Mouse (Mus musculus): ENCODE results near the gene Reg3b.
"Not testable (repeated sequence)": the region's sequence is repeated elsewhere in the genome, so short reads cannot be mapped to it uniquely, and the experiment has no call there.

The Reg3b gene

DNA sequence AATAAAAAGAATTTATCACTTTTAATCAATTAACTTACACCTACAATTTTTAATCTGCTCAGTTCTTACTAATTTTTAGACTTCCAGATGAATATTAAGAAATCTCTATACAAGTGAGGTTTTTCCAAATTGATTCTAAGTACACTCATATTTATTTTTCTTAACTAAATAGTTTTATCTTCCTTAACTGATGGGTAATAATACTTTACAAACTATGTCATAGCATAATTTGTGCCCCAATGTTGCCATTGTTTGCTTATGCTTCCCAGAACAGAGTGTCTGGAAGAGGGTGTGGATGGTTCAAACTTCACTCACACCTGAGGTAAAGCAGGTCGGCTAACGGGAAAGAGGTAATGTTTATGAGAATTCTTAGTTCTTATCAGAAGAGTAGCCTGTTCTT lies at the start of gene Reg3b:
Gene Reg3b, plus strand, starts transcription at position 301 of the 400 bp plus-strand sequence.
- in situ Hi-C loops (cut with MboI, MseI): no loop called here

- in situ Hi-C loops (cut with MboI, MseI): no loop called here
These were observed 42.7 kb upstream of the Reg3b start for GRCm38 (mm10) chr6:78327798-78328197.

DNA sequence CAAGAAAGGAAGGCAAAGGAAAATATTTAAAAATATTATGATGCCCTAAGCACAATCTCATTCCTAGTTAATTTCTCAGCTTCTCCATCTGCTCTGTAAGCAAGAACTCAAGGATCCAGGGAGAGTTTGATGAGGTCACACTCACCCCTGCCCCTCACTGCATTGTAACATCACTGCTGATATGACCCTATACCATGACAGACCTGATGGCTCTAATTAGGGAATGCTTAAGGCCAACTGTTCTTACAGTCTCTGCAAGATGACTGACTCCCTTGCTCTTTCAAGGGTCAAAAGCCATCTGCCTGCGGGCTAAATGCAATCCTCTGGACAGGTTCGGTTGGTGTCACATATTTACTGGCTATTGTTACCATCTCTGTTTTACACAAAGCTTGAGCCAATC lies 41.3 kb upstream of the Reg3b start:
- in situ Hi-C loops (cut with MboI, MseI): no loop called here

DNA sequence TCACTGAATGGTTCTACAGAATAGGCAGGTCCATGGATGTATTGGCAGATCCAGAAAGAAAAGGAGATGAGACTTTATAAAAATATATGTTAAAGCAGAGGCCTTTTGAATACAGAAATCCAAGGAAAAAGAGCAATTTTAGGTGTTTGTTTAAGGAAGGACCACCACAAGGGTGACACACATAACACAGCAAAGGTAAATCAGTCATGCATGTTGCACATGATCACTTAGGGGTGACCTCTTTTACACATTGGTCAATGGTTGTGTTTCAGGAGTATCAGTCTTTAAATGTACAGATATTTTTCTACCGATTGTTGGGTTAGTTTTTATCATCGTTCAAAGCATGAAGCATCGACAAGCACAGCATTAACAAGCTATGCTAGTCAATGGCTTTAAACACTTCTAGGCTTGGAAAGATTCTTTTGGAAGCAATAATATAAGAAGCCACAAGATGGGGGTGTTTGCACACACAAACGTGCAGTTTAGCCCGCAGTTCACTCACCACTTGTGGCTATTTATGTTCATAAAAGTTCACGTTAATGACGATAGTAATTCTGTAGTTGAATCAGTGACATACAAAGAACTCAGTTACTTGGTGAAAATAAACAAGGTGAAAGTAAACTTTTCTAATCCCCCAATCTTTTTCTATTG lies 38.4 kb upstream of the Reg3b start:
- in situ Hi-C loops (cut with MboI, MseI): no loop called here

DNA sequence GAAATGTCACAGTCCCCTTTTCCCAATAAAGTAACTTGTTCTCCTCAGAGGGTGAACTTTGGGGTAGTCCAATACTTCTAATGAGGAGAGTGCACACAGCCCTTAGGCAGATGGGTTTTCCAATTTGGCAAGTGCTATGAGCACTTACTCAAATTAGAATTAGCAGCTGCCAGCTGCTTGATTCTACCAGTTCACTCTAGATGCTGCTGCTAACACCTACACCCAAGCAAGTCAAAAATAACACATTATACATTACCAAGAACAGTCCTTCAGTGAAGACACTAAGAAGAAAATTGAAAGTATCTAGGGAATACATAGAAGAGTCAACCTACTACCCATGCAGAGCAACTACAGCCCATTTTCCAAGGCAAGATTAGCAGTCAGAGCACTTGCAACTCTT lies 30.2 kb upstream of the Reg3b start:
- in situ Hi-C loops (cut with MboI, MseI): no loop called here

- in situ Hi-C loops (cut with MboI, MseI): no loop called here
These were observed 28.8 kb upstream of the Reg3b start for GRCm38 (mm10) chr6:78341689-78342088.

DNA sequence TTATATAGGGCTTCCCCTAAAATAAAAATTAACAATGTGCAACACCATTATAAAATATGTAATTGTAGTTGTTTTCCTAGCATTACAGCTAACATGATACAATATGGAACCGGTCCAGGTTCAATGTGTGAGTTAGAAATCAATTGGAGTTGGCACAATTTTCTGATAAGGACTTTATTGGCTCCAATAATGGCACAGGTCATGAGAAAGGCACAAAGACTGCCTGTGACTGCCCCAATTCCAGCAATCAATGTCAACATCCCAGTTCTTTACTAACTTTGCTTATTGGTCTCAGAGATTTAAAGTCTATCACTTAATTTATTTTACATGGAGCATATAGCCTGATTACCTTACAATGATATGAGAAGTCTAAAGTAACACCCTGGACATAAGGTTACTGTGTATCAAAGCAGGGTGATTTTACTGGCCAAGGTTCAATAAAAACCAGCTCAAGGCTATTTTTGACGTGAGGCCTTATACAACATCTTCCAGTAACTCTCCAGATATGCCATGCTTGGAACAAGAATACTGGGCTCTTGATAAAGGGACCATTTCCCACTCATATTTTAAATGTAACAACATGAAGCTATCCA lies 8.4 kb upstream of the Reg3b start:
- in situ Hi-C loops (cut with MboI, MseI): no loop called here

DNA sequence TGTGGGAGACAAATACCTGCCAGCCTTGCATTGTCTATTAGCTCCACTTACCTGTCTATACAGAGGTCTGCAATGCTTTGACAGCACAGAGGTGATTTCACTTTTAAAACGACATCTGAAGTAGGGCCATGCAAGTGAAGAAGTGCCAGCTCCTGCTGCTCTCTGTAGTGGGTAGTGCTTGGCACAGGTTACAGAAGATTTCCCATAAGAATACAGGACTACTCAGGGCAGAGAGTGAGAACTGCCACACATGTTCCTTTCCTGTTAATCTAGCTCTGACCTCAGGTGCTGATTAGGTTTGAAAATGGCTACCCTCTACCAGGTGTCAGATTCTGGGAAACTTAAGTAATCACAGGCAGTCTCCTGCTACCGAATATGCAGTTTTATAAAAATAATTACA lies 8.3 kb downstream of the Reg3b start, which contains the start of gene Reg3d:
Gene Reg3d, minus strand, starts transcription at position 101 of the 400 bp plus-strand sequence.
- in situ Hi-C loops (cut with MboI, MseI): no loop called here

DNA sequence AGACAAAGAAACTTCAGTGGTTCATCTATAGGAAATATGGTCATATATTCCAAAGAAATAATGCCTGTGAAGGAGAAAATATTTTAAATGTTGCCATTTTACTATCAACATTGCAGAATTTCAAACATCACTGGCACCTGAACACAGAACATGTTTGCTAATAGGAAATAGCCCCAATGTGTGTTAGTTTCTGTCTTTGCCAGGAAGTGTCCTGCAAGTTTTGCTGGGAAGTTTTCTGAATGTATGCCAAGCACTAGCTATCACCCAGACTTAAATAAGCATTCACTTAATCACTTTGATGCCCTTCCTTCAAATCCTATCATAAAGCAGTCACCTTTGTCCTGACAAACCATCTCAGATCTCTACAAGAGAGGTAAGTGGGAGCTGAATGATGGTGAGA lies 10.0 kb downstream of the Reg3b start, which contains the start of gene Reg3a:
Gene Reg3a, plus strand, starts transcription at position 301 of the 400 bp plus-strand sequence.
- in situ Hi-C loops (cut with MboI, MseI): no loop called here

- in situ Hi-C loops (cut with MboI, MseI): no loop called here
These were observed 15.2 kb downstream of the Reg3b start for GRCm38 (mm10) chr6:78385609-78386008.

DNA sequence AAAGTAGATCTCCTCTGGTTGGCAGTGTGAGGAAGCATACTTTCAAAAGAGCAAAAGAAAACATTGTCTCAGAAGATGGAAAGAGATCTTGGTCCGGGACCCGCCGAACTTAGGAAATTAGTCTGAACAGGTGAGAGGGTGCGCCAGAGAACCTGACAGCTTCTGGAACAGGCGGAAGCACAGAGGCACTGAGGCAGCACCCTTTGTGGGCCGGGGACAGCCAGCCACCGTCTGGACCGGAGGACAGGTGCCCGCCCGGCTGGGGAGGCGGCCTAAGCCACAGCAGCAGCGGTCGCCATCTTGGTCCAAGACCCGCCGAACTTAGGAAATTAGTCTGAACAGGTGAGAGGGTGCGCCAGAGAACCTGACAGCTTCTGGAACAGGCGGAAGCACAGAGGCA lies 24.9 kb downstream of the Reg3b start, which contains the start of gene Reg2:
Gene Reg2, plus strand, starts transcription at position 301 of the 400 bp plus-strand sequence.
- in situ Hi-C loops (cut with MboI, MseI): not testable (repeated sequence)

DNA sequence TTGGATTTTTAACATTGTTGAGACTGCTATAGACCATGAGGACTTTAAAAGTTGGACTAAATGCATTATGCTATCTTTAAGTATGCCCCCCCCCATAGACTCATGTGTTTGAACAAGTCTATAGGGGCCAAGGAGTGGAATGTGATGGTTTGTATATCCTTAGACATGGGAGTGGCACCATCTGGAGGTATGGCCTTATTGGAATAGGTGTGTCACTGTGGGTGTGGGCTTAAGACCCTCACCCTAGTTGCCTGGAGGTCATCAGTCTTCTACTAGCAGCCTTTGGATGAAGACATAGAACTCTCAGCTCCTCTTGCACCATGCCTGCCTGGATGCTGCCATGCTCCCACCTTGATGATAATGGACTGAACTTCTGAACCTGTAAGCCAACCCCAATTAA lies 52.0 kb downstream of the Reg3b start, which contains the start of gene Reg1:
Gene Reg1, plus strand, starts transcription at position 301 of the 400 bp plus-strand sequence.
- in situ Hi-C loops (cut with MboI, MseI): not testable (repeated sequence)

Data from T-helper 1 cell (primary cell).